Mouse (Mus musculus) C3H10T1/2 (cell line): ENCODE results near the gene Olfr1167. TPM values are rescaled to one million over a fixed set of nuclear protein-coding genes. Genes with fewer than 3 reads are reported as not detected.

ENCODE experiments used
- polyA plus RNA-seq, 2 experiments: library from polyadenylated mRNA; unstranded; fragments of >200 nt; fragmentation: generic; extraction: Trizol; gene quantifications; one replicate each; pipeline ENCODE4 v1.2.1; 2012; ENCODE audit warnings: missing spikeins in 2 of 2

Olfr1167 gene
- not detected for polyA plus RNA-seq

DNA sequence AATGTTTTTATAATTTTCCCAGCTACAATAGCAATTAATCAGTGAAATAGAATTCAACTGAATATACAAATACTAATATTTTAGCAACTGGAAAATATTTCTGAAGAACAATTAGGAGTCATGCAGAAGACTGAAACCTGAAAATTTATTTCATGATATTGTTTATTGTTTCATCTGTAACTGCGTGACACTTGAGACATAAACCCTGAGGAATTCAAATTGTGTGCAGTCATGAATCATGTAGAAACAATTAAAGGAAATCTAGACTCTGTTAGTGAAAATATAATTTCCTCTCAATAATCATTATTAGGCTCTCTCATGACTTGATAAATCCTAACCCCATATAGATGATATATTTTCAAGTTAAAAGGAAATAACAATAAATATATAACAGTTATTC, at the start of gene Olfr1167:
TSS of gene Olfr1167 (minus strand) at position 101 of the 400 bp plus-strand sequence.

DNA sequence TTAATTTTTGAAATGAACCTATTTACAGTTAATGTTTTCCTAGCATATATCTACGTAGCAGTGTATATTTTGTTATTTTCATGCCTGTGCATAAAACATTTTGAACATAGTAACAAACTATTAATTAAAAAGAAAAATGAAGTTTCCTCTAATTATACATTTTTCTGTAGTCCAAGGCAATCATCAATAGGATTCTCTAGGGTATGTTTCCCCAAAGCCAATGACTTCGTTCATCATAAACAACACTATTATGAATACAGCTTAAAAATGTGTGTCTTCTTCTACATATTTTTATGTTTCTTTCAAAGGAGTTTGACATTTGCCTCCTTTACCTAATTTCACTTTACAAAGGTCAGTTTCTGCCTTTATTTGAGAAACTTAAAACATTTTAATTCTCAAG, 26.6 kb upstream of the Olfr1167 start, which contains the start of gene Olfr1168:
TSS of gene Olfr1168 (plus strand) at position 301 of the 400 bp plus-strand sequence.

DNA sequence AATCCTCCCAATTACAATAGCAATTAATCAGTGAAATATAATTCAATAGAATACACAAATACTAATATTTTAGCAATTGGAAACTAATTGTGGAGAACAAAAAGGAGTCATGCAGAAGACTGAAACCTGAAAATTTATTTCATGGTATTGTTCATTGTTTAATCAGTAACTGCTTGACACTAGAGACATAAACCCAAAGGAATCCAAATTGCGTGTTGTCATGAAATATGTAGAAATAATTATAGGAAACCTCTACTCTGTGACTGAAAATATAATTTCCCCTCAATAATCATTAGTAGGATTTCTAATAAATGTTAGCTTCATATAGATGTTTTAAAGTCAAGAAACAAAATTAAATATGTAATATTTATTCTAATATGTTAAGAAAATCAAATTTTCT, 26.8 kb downstream of the Olfr1167 start, which contains the start of gene Olfr1166:
TSS of gene Olfr1166 (minus strand) at position 101 of the 400 bp plus-strand sequence.

Other genes with a start within 250 kb of the Olfr1167 start
- not detected for gene Olfr1155, start 210.1 kb downstream of the Olfr1167 start, polyA plus RNA-seq
- gene Olfr1156, start 202.1 kb downstream of the Olfr1167 start, polyA plus RNA-seq: not detected
- not detected for gene Olfr1157, start 186.9 kb downstream of the Olfr1167 start, polyA plus RNA-seq
- gene Olfr74, start 180.5 kb downstream of the Olfr1167 start, polyA plus RNA-seq: not detected
- gene Olfr1158, start 165.1 kb downstream of the Olfr1167 start, polyA plus RNA-seq: not detected
- gene Olfr1160, start 146.9 kb downstream of the Olfr1167 start, polyA plus RNA-seq: not detected
- gene Olfr1161, start 132.4 kb downstream of the Olfr1167 start, polyA plus RNA-seq: not detected
- gene Olfr73, start 117.5 kb downstream of the Olfr1167 start, polyA plus RNA-seq: not detected
- not detected for gene Olfr1162, start 104.1 kb downstream of the Olfr1167 start, polyA plus RNA-seq
- gene Olfr1163, start 83.4 kb downstream of the Olfr1167 start, polyA plus RNA-seq: not detected
- gene Olfr1164, start 61.2 kb downstream of the Olfr1167 start, polyA plus RNA-seq: not detected
- not detected for gene Olfr1166, start 26.9 kb downstream of the Olfr1167 start, polyA plus RNA-seq
- gene Olfr1168, start 26.7 kb upstream of the Olfr1167 start, polyA plus RNA-seq: not detected
- not detected for gene Olfr1170, start 73.1 kb upstream of the Olfr1167 start, polyA plus RNA-seq
- gene Olfr1173, start 124.7 kb upstream of the Olfr1167 start, polyA plus RNA-seq: not detected
- gene Olfr1174-ps, start 159.9 kb upstream of the Olfr1167 start, polyA plus RNA-seq: not detected
- not detected for gene Olfr1175-ps, start 172.0 kb upstream of the Olfr1167 start, polyA plus RNA-seq
- gene Olfr1176, start 181.5 kb upstream of the Olfr1167 start, polyA plus RNA-seq: not detected
- gene Olfr1177-ps, start 191.3 kb upstream of the Olfr1167 start, polyA plus RNA-seq: not detected
- not detected for gene Olfr1178, start 231.9 kb upstream of the Olfr1167 start, polyA plus RNA-seq